Mouse (Mus musculus): ENCODE measurements around the gene Tmem120b. TPM values are rescaled to one million over a fixed set of nuclear protein-coding genes. Genes with fewer than 3 reads are reported as not detected.
A peak's percentile ranks its signal among the peaks of the same experiment; 100 is the strongest.

The Tmem120b gene
- total and polyA plus RNA-seq, 3 experiments: 4.8 to 8.0 (median 6.2) TPM

GRCm38 (mm10) chr5:123150641-123151040, 82.4 kb downstream of the Tmem120b start:
- H3K4me3 ChIP-seq (replicated peaks in 1 of 3; ENCODE audit: low read depth in 2 of 3, low read length in 2 of 3, poor library complexity in 1 of 3): peak overlapping the region; percentile 58 to 72 (median 60)
- peaks cover 57 to 79% of the 10 kb centered on the region in 2 experiments for H3K36me3 ChIP-seq (replicated peaks in 1 of 2; ENCODE audit: control insufficient read depth in 1 of 2, insufficient read depth in 1 of 2, low read length in 1 of 2)
- in situ Hi-C loops (cut with MboI; ENCODE audit: low pct_ligation_motif_present, low pct_unique_long_range_greater_than_20kb, low sequenced_read_pairs): no loop called here
- peak overlapping the region; percentile 75 for H3K27ac ChIP-seq (ENCODE audit: insufficient read depth, low read depth)
- peak overlapping the region; percentile 54 for H3K4me2 ChIP-seq (ENCODE audit: insufficient read depth, low read depth, poor library complexity, severe bottlenecking)
- H3K9me3 ChIP-seq (replicated peaks; ENCODE audit: low read length): no peaks in the 10 kb centered on the region
- H3K27me3 ChIP-seq (replicated peaks): no peaks in the 10 kb centered on the region
- no peak for TF ChIP-seq JUN (IDR thresholded peaks at IDR 0.05; ENCODE audit: insufficient read depth, low read depth, low read length)
- TF ChIP-seq RAD21 (IDR thresholded peaks at IDR 0.05; ENCODE audit: low read depth, low read length): no peak
- no peak for TF ChIP-seq USF2 (conservative IDR thresholded peaks at IDR 0.05; ENCODE audit: low read depth, low read length)
- TF ChIP-seq HCFC1 (IDR thresholded peaks at IDR 0.05; ENCODE audit: low read depth, low read length): no peak
- no peak for TF ChIP-seq E2F4 (IDR thresholded peaks at IDR 0.05; ENCODE audit: insufficient replicate concordance, low read depth, low read length)
- TF ChIP-seq MXI1 (IDR thresholded peaks at IDR 0.05; ENCODE audit: low read depth, low read length): no peak
- no peak for TF ChIP-seq EP300 (IDR thresholded peaks at IDR 0.05; ENCODE audit: low read length)
- TF ChIP-seq POLR2AphosphoS2 (IDR thresholded peaks at IDR 0.05; ENCODE audit: low read depth, low read length): no peak
- TF ChIP-seq NRF1 (IDR thresholded peaks at IDR 0.05; ENCODE audit: low read depth, low read length): no peak
- no peak for TF ChIP-seq TCF12 (IDR thresholded peaks at IDR 0.05; ENCODE audit: low read depth, low read length)
- peaks cover 9 to 55% of the 10 kb centered on the region in 2 experiments for H3K4me1 ChIP-seq (ENCODE audit: control insufficient read depth in 1 of 2, insufficient read depth in 2 of 2)
- peak; percentile 81 for DNase-seq (ENCODE audit: extremely low read depth)
- H3K9ac ChIP-seq (ENCODE audit: insufficient read depth, low read depth): peak overlapping the region; percentile 8; the same call in 1 of the 2 replicates
- peaks cover 37% of the 10 kb centered on the region for H3K79me2 ChIP-seq (replicated peaks; ENCODE audit: control insufficient read depth, extremely low read depth, insufficient read depth, poor library complexity, severe bottlenecking)
- dilution Hi-C loops (cut with MboI; ENCODE audit: extremely low pct_ligation_motif_present, extremely low pct_unique_long_range_greater_than_20kb, low sequenced_read_pairs): no loop called here

GRCm38 (mm10) chr5:123151077-123151476, 82.9 kb downstream of the Tmem120b start:
- Histone ChIP-seq H3K4me3 (replicated peaks in 1 of 3; ENCODE audit: low read depth in 2 of 3, low read length in 2 of 3, poor library complexity in 1 of 3) (peak overlapping the region; percentile 58 to 72 (median 60)), H3K9me3 (replicated peaks; ENCODE audit: low read length) (no peaks in the 10 kb centered on the region), H3K36me3 (replicated peaks in 1 of 2; ENCODE audit: control insufficient read depth in 1 of 2, insufficient read depth in 1 of 2, low read length in 1 of 2) (peaks cover 59 to 77% of the 10 kb centered on the region in 2 experiments), H3K27me3 (replicated peaks) (no peaks in the 10 kb centered on the region), H3K4me1 (ENCODE audit: control insufficient read depth in 1 of 2, insufficient read depth in 2 of 2) (peaks cover 9 to 51% of the 10 kb centered on the region in 2 experiments), H3K79me2 (replicated peaks; ENCODE audit: control insufficient read depth, extremely low read depth, insufficient read depth, poor library complexity, severe bottlenecking) (peaks cover 33% of the 10 kb centered on the region), H3K27ac (ENCODE audit: insufficient read depth, low read depth) (peak overlapping the region; percentile 87), H3K9ac (ENCODE audit: insufficient read depth, low read depth) (peak overlapping the region; percentile 53), H3K4me2 (ENCODE audit: insufficient read depth, low read depth, poor library complexity, severe bottlenecking) (peak overlapping the region; percentile 54)
- peak; percentile 95 for DNase-seq (ENCODE audit: extremely low read depth)
- in situ Hi-C loops (cut with MboI; ENCODE audit: low pct_ligation_motif_present, low pct_unique_long_range_greater_than_20kb, low sequenced_read_pairs) (no loop called here), dilution Hi-C loops (cut with MboI; ENCODE audit: extremely low pct_ligation_motif_present, extremely low pct_unique_long_range_greater_than_20kb, low sequenced_read_pairs) (no loop called here)
- TF ChIP-seq USF1 (IDR thresholded peaks at IDR 0.05; ENCODE audit: low read depth, low read length) (peak; percentile 74), HCFC1 (IDR thresholded peaks at IDR 0.05; ENCODE audit: low read depth, low read length) (peak; percentile 54), MAFK (IDR thresholded peaks at IDR 0.05; ENCODE audit: insufficient replicate concordance, low read length) (no peak), ZMIZ1 (IDR thresholded peaks at IDR 0.05; ENCODE audit: low read depth, low read length) (0 out of 2 replicates have a peak, but pooled peaks have one; percentile 44), NELFE (IDR thresholded peaks at IDR 0.05; ENCODE audit: low read depth, low read length) (no peak), CTCF (conservative IDR thresholded peaks at IDR 0.05 in 1 of 2, IDR thresholded peaks at IDR 0.05 in 1 of 2; ENCODE audit: low read depth in 2 of 2, low read length in 2 of 2) (no peak), TCF12 (IDR thresholded peaks at IDR 0.05; ENCODE audit: low read depth, low read length) (peak; percentile 57; the same call in 1 of the 2 replicates), RCOR1 (conservative IDR thresholded peaks at IDR 0.05; ENCODE audit: low read depth, low read length) (no peak), CHD2 (IDR thresholded peaks at IDR 0.05; ENCODE audit: low read length) (no peak), BHLHE40 (IDR thresholded peaks at IDR 0.05; ENCODE audit: low read depth, low read length) (peak; percentile 97), MAZ (IDR thresholded peaks at IDR 0.05; ENCODE audit: low read depth, low read length) (0 out of 2 replicates have a peak, but pooled peaks have one; percentile 22), ETS1 (conservative IDR thresholded peaks at IDR 0.05; ENCODE audit: low read depth, low read length) (peak; percentile 64), JUND (conservative IDR thresholded peaks at IDR 0.05; ENCODE audit: low read depth, low read length) (no peak), JUN (IDR thresholded peaks at IDR 0.05; ENCODE audit: insufficient read depth, low read depth, low read length) (no peak), MXI1 (IDR thresholded peaks at IDR 0.05; ENCODE audit: low read depth, low read length) (peak; percentile 91), EP300 (IDR thresholded peaks at IDR 0.05; ENCODE audit: low read length) (no peak), ZNF384 (IDR thresholded peaks at IDR 0.05; ENCODE audit: low read depth, low read length) (no peak), TBP (conservative IDR thresholded peaks at IDR 0.05; ENCODE audit: low read depth, low read length) (0 out of 2 replicates have a peak, but pooled peaks have one; percentile 68), UBTF (IDR thresholded peaks at IDR 0.05; ENCODE audit: low read depth, low read length) (0 out of 2 replicates have a peak, but pooled peaks have one; percentile 44), E2F4 (IDR thresholded peaks at IDR 0.05; ENCODE audit: insufficient replicate concordance, low read depth, low read length) (peak; percentile 18; the same call in 1 of the 2 replicates), POLR2A (IDR thresholded peaks at IDR 0.05; ENCODE audit: low read depth, low read length) (peak; percentile 71), SIN3A (IDR thresholded peaks at IDR 0.05; ENCODE audit: low read length) (peak; percentile 91), RAD21 (IDR thresholded peaks at IDR 0.05; ENCODE audit: low read depth, low read length) (no peak), ELF1 (IDR thresholded peaks at IDR 0.05; ENCODE audit: low read depth, low read length) (peak; percentile 94), MYC (IDR thresholded peaks at IDR 0.05; ENCODE audit: low read depth, low read length) (peak; percentile 80), PAX5 (IDR thresholded peaks at IDR 0.05; ENCODE audit: low read length) (no peak), KAT2A (IDR thresholded peaks at IDR 0.05; ENCODE audit: insufficient replicate concordance, low read length) (no peak), ZKSCAN1 (IDR thresholded peaks at IDR 0.05; ENCODE audit: borderline replicate concordance, low read depth, low read length) (no peak)

Data from CH12.LX (cell line).